Mouse (Mus musculus): ENCODE data around the gene Cops7a. TPM values are rescaled to one million over a fixed set of nuclear protein-coding genes. Genes with fewer than 3 reads are reported as not detected.

Gene Cops7a
- polyA plus RNA-seq, 1 experiment: not detected

GRCm38 (mm10) chr6:124998066-124998465, 32.7 kb upstream of the Cops7a start:
- TF ChIP-seq POLR2A (IDR thresholded peaks at IDR 0.05; ENCODE audit: insufficient read depth, low read depth, low read length) (no peak), CTCF (IDR thresholded peaks at IDR 0.05; ENCODE audit: insufficient read depth, low read depth, low read length) (no peak)
- Histone ChIP-seq H3K4me3 (ENCODE audit: insufficient read depth, low read depth, low read length) (peak overlapping the region; percentile 88), H3K4me1 (ENCODE audit: control insufficient read depth, insufficient read depth, low read length) (peaks cover 59% of the 10 kb centered on the region), H3K27ac (ENCODE audit: insufficient read depth, low read depth, low read length) (peak overlapping the region; percentile 90)
- WGBS: 3% methylated on average over 8 of the region's 8 CpGs

GRCm38 (mm10) chr6:124996551-124997501, 31.5 kb upstream of the Cops7a start, which contains the start of gene Pianp:
Gene Pianp, plus strand, starts transcription at chr6:124996694.
- WGBS: 1% methylated on average over 78 of the region's 78 CpGs
- H3K27ac ChIP-seq (ENCODE audit: insufficient read depth, low read depth, low read length): peak within 1 kb of the TSS; percentile 90
- no peak for TF ChIP-seq CTCF (IDR thresholded peaks at IDR 0.05; ENCODE audit: insufficient read depth, low read depth, low read length)
- TF ChIP-seq POLR2A (IDR thresholded peaks at IDR 0.05; ENCODE audit: insufficient read depth, low read depth, low read length): 0 out of 2 replicates have a peak, but pooled peaks have one; percentile 26
- H3K4me1 ChIP-seq (ENCODE audit: control insufficient read depth, insufficient read depth, low read length): peaks cover 50% of the 10 kb centered on the region
- H3K4me3 ChIP-seq (ENCODE audit: insufficient read depth, low read depth, low read length): peak within 1 kb of the TSS; percentile 88

- 22% methylated on average over 8 of the region's 8 CpGs for WGBS
- H3K4me3 ChIP-seq (ENCODE audit: insufficient read depth, low read depth, low read length): peak overlapping the region; percentile 88
- TF ChIP-seq POLR2A (IDR thresholded peaks at IDR 0.05; ENCODE audit: insufficient read depth, low read depth, low read length) (no peak), CTCF (IDR thresholded peaks at IDR 0.05; ENCODE audit: insufficient read depth, low read depth, low read length) (no peak)
Measured at GRCm38 (mm10) chr6:124995831-124996403, 30.6 kb upstream of the Cops7a start.

DNA sequence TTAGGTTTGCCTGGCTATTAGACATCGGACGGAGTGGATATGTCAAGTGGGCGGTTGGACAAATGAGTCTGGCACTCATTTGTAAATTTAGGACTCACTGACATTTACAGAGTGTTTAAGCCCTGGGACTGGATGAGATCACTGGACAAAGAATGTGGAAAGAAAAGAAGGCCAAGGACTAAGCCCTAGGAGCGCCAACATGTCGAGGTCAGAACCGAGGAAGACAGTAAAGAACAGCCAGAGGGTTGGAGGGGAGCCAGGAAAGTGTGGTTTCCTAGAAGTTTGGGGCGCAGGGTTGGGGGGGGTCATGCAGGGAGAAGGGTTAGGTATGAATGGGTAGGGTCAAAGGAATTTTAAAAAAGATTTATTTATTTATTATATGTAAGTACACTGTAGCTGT, 29.9 kb upstream of the Cops7a start:
- Histone ChIP-seq H3K4me1 (ENCODE audit: control insufficient read depth, insufficient read depth, low read length) (peaks cover 38% of the 10 kb centered on the region), H3K27ac (ENCODE audit: insufficient read depth, low read depth, low read length) (no peak overlapping the region), H3K4me3 (ENCODE audit: insufficient read depth, low read depth, low read length) (no peak overlapping the region)
- WGBS: 68% methylated on average over 7 of the region's 7 CpGs
- TF ChIP-seq POLR2A (IDR thresholded peaks at IDR 0.05; ENCODE audit: insufficient read depth, low read depth, low read length) (no peak), CTCF (IDR thresholded peaks at IDR 0.05; ENCODE audit: insufficient read depth, low read depth, low read length) (no peak)

More at GRCm38 (mm10) chr6:124995831-124996403, 30.6 kb upstream of the Cops7a start:
- Histone ChIP-seq H3K27ac (ENCODE audit: insufficient read depth, low read depth, low read length) (peak overlapping the region; percentile 88), H3K4me1 (ENCODE audit: control insufficient read depth, insufficient read depth, low read length) (peaks cover 43% of the 10 kb centered on the region)

DNA sequence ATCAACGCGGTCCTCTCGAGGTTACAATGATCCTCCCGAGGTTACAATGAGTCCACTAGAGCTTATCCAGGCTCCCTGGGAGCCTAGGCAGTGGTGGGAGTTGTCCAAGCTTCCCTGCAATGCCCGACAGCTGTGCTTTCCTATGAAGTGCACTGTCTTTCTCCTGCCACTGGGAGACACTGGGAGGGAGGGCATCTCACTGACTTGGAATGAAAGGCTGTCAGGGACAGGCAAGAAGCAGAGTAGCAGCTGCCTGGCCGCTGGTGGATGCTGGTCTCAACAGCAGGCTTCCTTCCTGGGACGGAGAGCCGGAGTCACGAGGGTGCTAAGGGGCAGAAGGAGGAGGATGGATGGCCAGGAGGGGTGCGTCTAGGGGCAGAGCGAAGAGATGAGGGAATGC, 28.5 kb upstream of the Cops7a start:
- no peak overlapping the region for H3K27ac ChIP-seq (ENCODE audit: insufficient read depth, low read depth, low read length)
- no peak for TF ChIP-seq POLR2A (IDR thresholded peaks at IDR 0.05; ENCODE audit: insufficient read depth, low read depth, low read length)
- TF ChIP-seq CTCF (IDR thresholded peaks at IDR 0.05; ENCODE audit: insufficient read depth, low read depth, low read length): no peak
- WGBS: 27% methylated on average over 11 of the region's 11 CpGs
- H3K4me1 ChIP-seq (ENCODE audit: control insufficient read depth, insufficient read depth, low read length): peaks cover 29% of the 10 kb centered on the region
- H3K4me3 ChIP-seq (ENCODE audit: insufficient read depth, low read depth, low read length): no peak overlapping the region

DNA sequence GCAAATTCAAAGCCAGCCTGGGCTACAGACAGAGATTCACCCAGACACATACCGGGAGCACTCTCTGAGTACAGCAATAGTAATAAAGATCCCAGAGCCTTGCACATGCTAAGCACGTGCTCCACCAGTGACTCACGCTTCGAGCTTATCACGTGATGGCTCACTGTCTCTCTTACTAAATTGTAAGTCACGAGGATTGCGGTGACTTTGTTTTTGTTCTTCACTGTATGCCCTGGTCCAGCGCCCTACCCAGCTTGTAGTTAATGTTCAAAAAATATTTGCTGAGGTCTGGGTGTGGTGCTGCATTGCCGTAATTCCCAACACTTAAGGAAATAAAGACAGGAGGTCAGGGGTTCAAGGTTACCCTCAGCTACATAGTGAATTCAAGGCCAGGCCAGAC, 28.0 kb upstream of the Cops7a start:
- H3K4me1 ChIP-seq (ENCODE audit: control insufficient read depth, insufficient read depth, low read length): peaks cover 24% of the 10 kb centered on the region
- 52% methylated on average over 9 of the region's 9 CpGs for WGBS
- H3K27ac ChIP-seq (ENCODE audit: insufficient read depth, low read depth, low read length): no peak overlapping the region
- TF ChIP-seq POLR2A (IDR thresholded peaks at IDR 0.05; ENCODE audit: insufficient read depth, low read depth, low read length) (no peak), CTCF (IDR thresholded peaks at IDR 0.05; ENCODE audit: insufficient read depth, low read depth, low read length) (no peak)
- no peak overlapping the region for H3K4me3 ChIP-seq (ENCODE audit: insufficient read depth, low read depth, low read length)

- peaks cover 16% of the 10 kb centered on the region for H3K4me1 ChIP-seq (ENCODE audit: control insufficient read depth, insufficient read depth, low read length)
- H3K27ac ChIP-seq (ENCODE audit: insufficient read depth, low read depth, low read length): no peak overlapping the region
- no peak for TF ChIP-seq CTCF (IDR thresholded peaks at IDR 0.05; ENCODE audit: insufficient read depth, low read depth, low read length)
- no peak for TF ChIP-seq POLR2A (IDR thresholded peaks at IDR 0.05; ENCODE audit: insufficient read depth, low read depth, low read length)
- 46% methylated on average over 4 of the region's 4 CpGs for WGBS
- no peak overlapping the region for H3K4me3 ChIP-seq (ENCODE audit: insufficient read depth, low read depth, low read length)
Measured at GRCm38 (mm10) chr6:124992241-124992640, 26.9 kb upstream of the Cops7a start.

GRCm38 (mm10) chr6:124967766-124968165, 2.4 kb upstream of the Cops7a start:
- no peak overlapping the region for H3K4me3 ChIP-seq (ENCODE audit: insufficient read depth, low read depth, low read length)
- H3K4me1 ChIP-seq (ENCODE audit: control insufficient read depth, insufficient read depth, low read length): peaks cover 6% of the 10 kb centered on the region
- TF ChIP-seq POLR2A (IDR thresholded peaks at IDR 0.05; ENCODE audit: insufficient read depth, low read depth, low read length): no peak
- no peak for TF ChIP-seq CTCF (IDR thresholded peaks at IDR 0.05; ENCODE audit: insufficient read depth, low read depth, low read length)
- 67% methylated on average over 4 of the region's 4 CpGs for WGBS
- no peak overlapping the region for H3K27ac ChIP-seq (ENCODE audit: insufficient read depth, low read depth, low read length)

All from olfactory bulb, adult 2 months (tissue).